Mouse (Mus musculus): ENCODE measurements around the gene Mblac1. TPM values are rescaled to one million over a fixed set of nuclear protein-coding genes. Genes with fewer than 3 reads are reported as not detected.

Gene Mblac1
- total and polyA plus RNA-seq, 3 experiments, result 0.17 to 1.4 (median 0.41) TPM

DNA sequence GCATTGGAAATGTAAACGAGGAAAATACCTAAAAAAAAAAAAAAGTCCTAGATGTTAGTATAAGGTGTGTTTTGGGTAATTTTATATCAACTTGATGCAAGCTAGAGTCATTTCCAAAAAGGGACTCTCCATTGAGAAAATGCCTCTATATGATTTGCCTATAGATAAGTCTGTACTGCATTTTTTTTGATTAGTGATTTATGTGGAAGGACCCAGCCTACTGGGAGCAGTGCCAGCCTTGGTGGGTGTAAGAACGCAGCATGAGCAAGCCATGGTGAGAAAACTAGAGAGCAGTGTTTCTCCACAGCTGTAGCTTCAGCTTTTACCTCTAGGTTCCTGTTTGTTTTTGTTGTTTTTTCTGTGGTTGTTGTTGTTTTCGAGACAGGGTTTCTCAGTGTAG is 29.2 kb downstream of the Mblac1 start:
- H3K4me3 ChIP-seq (replicated peaks in 1 of 3; ENCODE audit: low read depth in 2 of 3, low read length in 2 of 3, poor library complexity in 1 of 3), result no peak overlapping the region
- no peak for DNase-seq (ENCODE audit: extremely low read depth)
- in situ Hi-C loops (cut with MboI; ENCODE audit: low pct_ligation_motif_present, low pct_unique_long_range_greater_than_20kb, low sequenced_read_pairs) (no loop called here), dilution Hi-C loops (cut with MboI; ENCODE audit: extremely low pct_ligation_motif_present, extremely low pct_unique_long_range_greater_than_20kb, low sequenced_read_pairs) (no loop called here)
- H3K4me1 ChIP-seq (ENCODE audit: control insufficient read depth in 1 of 2, insufficient read depth in 2 of 2), result peaks cover 0 to 12% of the 10 kb centered on the region in 2 experiments; a peak in 2 of 4 replicates
- H3K27me3 ChIP-seq (replicated peaks), result no peaks in the 10 kb centered on the region
- H3K36me3 ChIP-seq (replicated peaks in 1 of 2; ENCODE audit: control insufficient read depth in 1 of 2, insufficient read depth in 1 of 2, low read length in 1 of 2), result no peaks in the 10 kb centered on the region
- H3K9me3 ChIP-seq (replicated peaks; ENCODE audit: low read length), result no peaks in the 10 kb centered on the region
- H3K27ac ChIP-seq (ENCODE audit: insufficient read depth, low read depth), result no peak overlapping the region
- no peak overlapping the region for H3K4me2 ChIP-seq (ENCODE audit: insufficient read depth, low read depth, poor library complexity, severe bottlenecking)
- no peaks in the 10 kb centered on the region for H3K79me2 ChIP-seq (replicated peaks; ENCODE audit: control insufficient read depth, extremely low read depth, insufficient read depth, poor library complexity, severe bottlenecking)
- H3K9ac ChIP-seq (ENCODE audit: insufficient read depth, low read depth), result no peak overlapping the region
- TF ChIP-seq MXI1 (IDR thresholded peaks at IDR 0.05; ENCODE audit: low read depth, low read length), result no peak

DNA sequence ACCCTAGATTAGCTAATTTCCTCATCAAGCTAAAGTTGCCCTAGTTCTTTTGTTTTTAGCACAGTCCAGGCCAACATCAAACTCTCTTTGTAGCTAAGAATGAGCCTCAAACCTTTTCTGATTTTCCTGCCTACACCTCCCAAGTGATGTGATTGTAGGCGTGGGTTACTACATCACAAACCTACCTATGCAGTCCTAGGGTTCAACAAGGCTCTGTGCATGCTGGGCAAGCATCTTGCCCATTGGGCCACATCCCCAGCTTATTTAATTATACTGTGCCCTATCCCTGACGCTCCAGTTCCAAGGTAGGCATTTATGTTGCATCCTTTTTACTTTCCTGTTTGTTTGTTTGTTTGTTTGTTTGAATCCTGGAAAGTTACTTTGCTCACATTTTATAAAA is 31.6 kb downstream of the Mblac1 start, which contains the start of gene Nxpe5:
Nxpe5 (plus strand) TSS at position 199 of the 400 bp plus-strand sequence.
- Histone ChIP-seq H3K4me3 (replicated peaks in 1 of 3; ENCODE audit: low read depth in 2 of 3, low read length in 2 of 3, poor library complexity in 1 of 3) (no peak within 1 kb of the TSS), H3K79me2 (replicated peaks; ENCODE audit: control insufficient read depth, extremely low read depth, insufficient read depth, poor library complexity, severe bottlenecking) (no peaks in the 10 kb centered on the region), H3K4me2 (ENCODE audit: insufficient read depth, low read depth, poor library complexity, severe bottlenecking) (no peak within 1 kb of the TSS), H3K4me1 (ENCODE audit: control insufficient read depth in 1 of 2, insufficient read depth in 2 of 2) (peaks cover 0 to 5% of the 10 kb centered on the region in 2 experiments; a peak in 2 of 4 replicates), H3K36me3 (replicated peaks in 1 of 2; ENCODE audit: control insufficient read depth in 1 of 2, insufficient read depth in 1 of 2, low read length in 1 of 2) (no peaks in the 10 kb centered on the region), H3K9me3 (replicated peaks; ENCODE audit: low read length) (no peaks in the 10 kb centered on the region), H3K9ac (ENCODE audit: insufficient read depth, low read depth) (no peak within 1 kb of the TSS), H3K27me3 (replicated peaks) (no peaks in the 10 kb centered on the region), H3K27ac (ENCODE audit: insufficient read depth, low read depth) (no peak within 1 kb of the TSS)
- TF ChIP-seq SIN3A (IDR thresholded peaks at IDR 0.05; ENCODE audit: low read length), result no peak
- TF ChIP-seq BHLHE40 (IDR thresholded peaks at IDR 0.05; ENCODE audit: low read depth, low read length), result no peak
- no peak for TF ChIP-seq MYC (IDR thresholded peaks at IDR 0.05; ENCODE audit: low read depth, low read length)
- no peak for TF ChIP-seq UBTF (IDR thresholded peaks at IDR 0.05; ENCODE audit: low read depth, low read length)
- in situ Hi-C loops (cut with MboI; ENCODE audit: low pct_ligation_motif_present, low pct_unique_long_range_greater_than_20kb, low sequenced_read_pairs), result loop anchor here (25.0 kb wide), 1 partner anchor 437 kb away; no protein-coding TSS in a partner anchor
- dilution Hi-C loops (cut with MboI; ENCODE audit: extremely low pct_ligation_motif_present, extremely low pct_unique_long_range_greater_than_20kb, low sequenced_read_pairs), result no loop called here
- DNase-seq (ENCODE audit: extremely low read depth), result no peak

DNA sequence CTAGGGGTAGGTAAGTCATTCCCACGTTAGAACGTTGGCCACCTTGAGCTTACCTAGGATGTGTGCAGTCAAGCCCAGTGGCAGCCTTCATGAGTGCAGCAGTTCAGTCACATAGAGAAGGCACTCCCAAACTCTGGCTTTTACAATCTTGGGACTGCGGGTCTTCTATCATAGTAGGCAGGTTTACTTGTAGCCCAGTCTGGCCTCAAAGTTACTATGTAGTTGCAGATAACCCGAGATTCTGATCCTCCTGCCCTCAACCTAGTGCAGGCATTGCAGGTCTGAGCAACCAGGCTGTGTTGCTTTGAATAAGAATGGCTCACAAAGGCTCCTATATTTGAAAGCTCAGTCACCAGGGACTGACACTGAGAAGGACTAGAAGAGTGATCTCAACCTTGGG is 32.4 kb downstream of the Mblac1 start:
- no peak for TF ChIP-seq E2F4 (IDR thresholded peaks at IDR 0.05; ENCODE audit: insufficient replicate concordance, low read depth, low read length)
- no peak for TF ChIP-seq USF1 (IDR thresholded peaks at IDR 0.05; ENCODE audit: low read depth, low read length)
- TF ChIP-seq SIN3A (IDR thresholded peaks at IDR 0.05; ENCODE audit: low read length), result no peak
- TF ChIP-seq CTCF (conservative IDR thresholded peaks at IDR 0.05 in 1 of 2, IDR thresholded peaks at IDR 0.05 in 1 of 2; ENCODE audit: low read depth in 2 of 2, low read length in 2 of 2), result no peak
- TF ChIP-seq NRF1 (IDR thresholded peaks at IDR 0.05; ENCODE audit: low read depth, low read length), result no peak
- no peak for TF ChIP-seq TCF12 (IDR thresholded peaks at IDR 0.05; ENCODE audit: low read depth, low read length)
- TF ChIP-seq MEF2A (IDR thresholded peaks at IDR 0.05; ENCODE audit: borderline replicate concordance, low read depth, low read length), result no peak
- TF ChIP-seq EP300 (IDR thresholded peaks at IDR 0.05; ENCODE audit: low read length), result no peak
- TF ChIP-seq MAZ (IDR thresholded peaks at IDR 0.05; ENCODE audit: low read depth, low read length), result no peak
- no peak for TF ChIP-seq POLR2AphosphoS2 (IDR thresholded peaks at IDR 0.05; ENCODE audit: low read depth, low read length)
- TF ChIP-seq USF2 (conservative IDR thresholded peaks at IDR 0.05; ENCODE audit: low read depth, low read length), result no peak
- TF ChIP-seq POLR2A (IDR thresholded peaks at IDR 0.05; ENCODE audit: low read depth, low read length), result no peak
- no peak for TF ChIP-seq GABPA (IDR thresholded peaks at IDR 0.05; ENCODE audit: insufficient replicate concordance, low read depth, low read length)
- no peak for TF ChIP-seq MXI1 (IDR thresholded peaks at IDR 0.05; ENCODE audit: low read depth, low read length)
- TF ChIP-seq SMC3 (IDR thresholded peaks at IDR 0.05; ENCODE audit: low read depth, low read length), result no peak
- in situ Hi-C loops (cut with MboI; ENCODE audit: low pct_ligation_motif_present, low pct_unique_long_range_greater_than_20kb, low sequenced_read_pairs) (loop anchor here (25.0 kb wide), 1 partner anchor 436 kb away; no protein-coding TSS in a partner anchor), dilution Hi-C loops (cut with MboI; ENCODE audit: extremely low pct_ligation_motif_present, extremely low pct_unique_long_range_greater_than_20kb, low sequenced_read_pairs) (no loop called here)
- Histone ChIP-seq H3K4me1 (ENCODE audit: control insufficient read depth in 1 of 2, insufficient read depth in 2 of 2) (peaks cover 0 to 5% of the 10 kb centered on the region in 2 experiments; a peak in 2 of 4 replicates), H3K9ac (ENCODE audit: insufficient read depth, low read depth) (no peak overlapping the region), H3K79me2 (replicated peaks; ENCODE audit: control insufficient read depth, extremely low read depth, insufficient read depth, poor library complexity, severe bottlenecking) (no peaks in the 10 kb centered on the region), H3K4me3 (replicated peaks in 1 of 3; ENCODE audit: low read depth in 2 of 3, low read length in 2 of 3, poor library complexity in 1 of 3) (no peak overlapping the region), H3K4me2 (ENCODE audit: insufficient read depth, low read depth, poor library complexity, severe bottlenecking) (no peak overlapping the region), H3K36me3 (replicated peaks in 1 of 2; ENCODE audit: control insufficient read depth in 1 of 2, insufficient read depth in 1 of 2, low read length in 1 of 2) (no peaks in the 10 kb centered on the region), H3K9me3 (replicated peaks; ENCODE audit: low read length) (no peaks in the 10 kb centered on the region), H3K27ac (ENCODE audit: insufficient read depth, low read depth) (no peak overlapping the region), H3K27me3 (replicated peaks) (no peaks in the 10 kb centered on the region)
- DNase-seq (ENCODE audit: extremely low read depth), result no peak
